Mouse (Mus musculus) ES-E14 (cell line): ENCODE measurements around the gene Nfam1. TPM values are rescaled to one million over a fixed set of nuclear protein-coding genes. Genes with fewer than 3 reads are reported as not detected.

Experiments used
- DNase-seq: peaks from one replicate; pipeline ENCODE4 v3.0.0-alpha.2; 2013; ENCODE audit warnings: low read depth, low spot score
- H3K27ac ChIP-seq: 2 replicates; pipeline ENCODE4 v1.5.1; 2012; ENCODE audit warnings: low read depth, mild to moderate bottlenecking, low read length, moderate library complexity, mixed read lengths; ENCODE audit not compliant: poor library complexity, insufficient read depth, severe bottlenecking
- H3K36me3 ChIP-seq: 2 replicates; pipeline ENCODE4 v1.6.1; 2012; ENCODE audit warnings: mild to moderate bottlenecking, low read length, moderate library complexity, mixed read lengths; ENCODE audit not compliant: control insufficient read depth, poor library complexity, insufficient read depth, severe bottlenecking
- H3K4me1 ChIP-seq, 2 experiments: fragments of 150-350 bp in 1 of 2; sonication (generic) in 1 of 2; 2 replicates each; pipeline ENCODE4 v1.6.1; 2012; ENCODE audit warnings: low read length in 2 of 2, mild to moderate bottlenecking in 1 of 2, mixed read lengths in 1 of 2; ENCODE audit not compliant: control insufficient read depth in 2 of 2, insufficient read depth in 2 of 2, poor library complexity in 1 of 2
- H3K4me3 ChIP-seq, 2 experiments: fragments of 150-350 bp in 1 of 2; sonication (generic) in 1 of 2; 2 replicates each; pipeline ENCODE4 v1.5.1; 2012; ENCODE audit warnings: low read length in 2 of 2, low read depth in 1 of 2, mild to moderate bottlenecking in 1 of 2, mixed read lengths in 1 of 2; ENCODE audit not compliant: insufficient read depth in 1 of 2, poor library complexity in 1 of 2, severe bottlenecking in 1 of 2
- H3K9ac ChIP-seq: 2 replicates; pipeline ENCODE4 v1.6.1; 2012; ENCODE audit warnings: low read depth, mild to moderate bottlenecking, low read length, mixed read lengths; ENCODE audit not compliant: poor library complexity, insufficient read depth, severe bottlenecking
- H3K9me3 ChIP-seq: fragments of 150-350 bp; sonication (generic); 2 replicates; pipeline ENCODE4 v1.6.1; 2012; ENCODE audit warnings: low read depth, mild to moderate bottlenecking, low read length; ENCODE audit not compliant: control insufficient read depth, insufficient read depth
- CHD2 ChIP-seq: IDR thresholded peaks from 2 replicates; pipeline ENCODE4 v1.6.1; 2014; ENCODE audit warnings: mild to moderate bottlenecking, low read depth, low read length, inconsistent platforms
- HCFC1 ChIP-seq: IDR thresholded peaks from 2 replicates; pipeline ENCODE4 v1.6.1; 2012; ENCODE audit warnings: low read length, inconsistent platforms, borderline replicate concordance; ENCODE audit not compliant: insufficient read depth
- MAFK ChIP-seq: IDR thresholded peaks from 2 replicates; pipeline ENCODE4 v1.6.1; 2014; ENCODE audit warnings: mild to moderate bottlenecking, low read depth, low read length, inconsistent platforms; ENCODE audit not compliant: insufficient read depth
- ZC3H11A ChIP-seq: IDR thresholded peaks from 2 replicates; pipeline ENCODE4 v1.6.1; 2012; ENCODE audit warnings: low read depth, mild to moderate bottlenecking, inconsistent platforms, low read length, borderline replicate concordance
- ZNF384 ChIP-seq: IDR thresholded peaks from 2 replicates; pipeline ENCODE4 v1.6.1; 2012; ENCODE audit warnings: low read depth, low read length, inconsistent platforms
- in situ Hi-C, 2 experiments: fragments of 600-800 bp; cut with MboI; formaldehyde crosslinking; loops; one replicate each; pipeline ENCODE4 v1.15.1; 2025; ENCODE audit warnings: low sequenced_read_pairs in 2 of 2, inconsistent platforms in 1 of 2; ENCODE audit not compliant: unreplicated experiment in 2 of 2
- total RNA-seq: library from RNA; depleted of rRNA; stranded (reverse); fragments of 300-350 nt; gene quantifications from 2 replicates; pipeline ENCODE4 v1.2.3, GENCODE M21; 2012

Nfam1 gene
- total RNA-seq, 1 experiment, result 2.1 TPM

- TF ChIP-seq ZC3H11A, result no peak
- TF ChIP-seq CHD2, result no peak
- no peak for TF ChIP-seq ZNF384
- no peak for TF ChIP-seq MAFK
- TF ChIP-seq HCFC1, result no peak
- no peak overlapping the region for H3K27ac ChIP-seq
- no peaks in the 10 kb centered on the region for H3K9me3 ChIP-seq
- no peak overlapping the region for H3K4me3 ChIP-seq
- in situ Hi-C loops, result no loop called here
- no peak overlapping the region for H3K9ac ChIP-seq
- H3K36me3 ChIP-seq, result no peaks in the 10 kb centered on the region
- DNase-seq, result no peak
- peaks cover 2 to 20% of the 10 kb centered on the region in 2 experiments; a peak in 3 of 4 replicates for H3K4me1 ChIP-seq
These were observed 74.0 kb downstream of the Nfam1 start for GRCm38 (mm10) chr15:82959151-82959550.

GRCm38 (mm10) chr15:82958253-82958701, 74.8 kb downstream of the Nfam1 start:
- no peak for DNase-seq
- Histone ChIP-seq H3K4me1 (peaks cover 2 to 20% of the 10 kb centered on the region in 2 experiments; a peak in 3 of 4 replicates), H3K36me3 (no peaks in the 10 kb centered on the region), H3K27ac (no peak overlapping the region), H3K4me3 (no peak overlapping the region), H3K9ac (no peak overlapping the region), H3K9me3 (no peaks in the 10 kb centered on the region)
- TF ChIP-seq HCFC1, result no peak
- no peak for TF ChIP-seq ZNF384
- no peak for TF ChIP-seq MAFK
- TF ChIP-seq ZC3H11A, result no peak
- no peak for TF ChIP-seq CHD2
- in situ Hi-C loops, result no loop called here

- H3K9me3 ChIP-seq, result no peaks in the 10 kb centered on the region
- no peak for DNase-seq
- H3K4me3 ChIP-seq, result no peak overlapping the region
- TF ChIP-seq HCFC1 (no peak), ZC3H11A (no peak)
- no peak overlapping the region for H3K27ac ChIP-seq
- no peak overlapping the region for H3K9ac ChIP-seq
- H3K4me1 ChIP-seq, result peaks cover 0 to 21% of the 10 kb centered on the region in 2 experiments; a peak in 2 of 4 replicates
- in situ Hi-C loops, result no loop called here
- no peaks in the 10 kb centered on the region for H3K36me3 ChIP-seq
These were observed 76.4 kb downstream of the Nfam1 start for GRCm38 (mm10) chr15:82956721-82957120.

- in situ Hi-C loops, result no loop called here
- H3K36me3 ChIP-seq, result no peaks in the 10 kb centered on the region
These were observed 76.8 kb downstream of the Nfam1 start for GRCm38 (mm10) chr15:82956310-82956709.

GRCm38 (mm10) chr15:82955286-82955685, 77.8 kb downstream of the Nfam1 start:
- in situ Hi-C loops, result no loop called here
- H3K4me1 ChIP-seq, result peaks cover 0 to 13% of the 10 kb centered on the region in 2 experiments; a peak in 2 of 4 replicates

More at GRCm38 (mm10) chr15:82956310-82956709, 76.8 kb downstream of the Nfam1 start:
- DNase-seq, result no peak
- no peak overlapping the region for H3K4me3 ChIP-seq
- no peak overlapping the region for H3K9ac ChIP-seq
- peaks cover 0 to 21% of the 10 kb centered on the region in 2 experiments; a peak in 2 of 4 replicates for H3K4me1 ChIP-seq
- no peak for TF ChIP-seq HCFC1
- TF ChIP-seq ZC3H11A, result no peak
- TF ChIP-seq MAFK, result no peak
- TF ChIP-seq CHD2, result no peak
- TF ChIP-seq ZNF384, result no peak
- H3K9me3 ChIP-seq, result no peaks in the 10 kb centered on the region
- no peak overlapping the region for H3K27ac ChIP-seq

More at GRCm38 (mm10) chr15:82955286-82955685, 77.8 kb downstream of the Nfam1 start:
- no peak for DNase-seq
- Histone ChIP-seq H3K4me3 (no peak overlapping the region), H3K9me3 (no peaks in the 10 kb centered on the region), H3K36me3 (no peaks in the 10 kb centered on the region), H3K27ac (no peak overlapping the region), H3K9ac (no peak overlapping the region)
- TF ChIP-seq HCFC1 (no peak), MAFK (no peak), ZNF384 (no peak)
